Mouse (Mus musculus): ENCODE measurements at regions not wholly inside any gene's neighbourhood (a gene's known extent, or its start where the extent isn't known, plus 50 kb on each side); places are given as distances from the start of the nearest gene placed in this dataset.
"Not testable (repeated sequence)": the region's sequence is repeated elsewhere in the genome, so short reads cannot be mapped to it uniquely, and the experiment has no call there.

GRCm38 (mm10) chr3:117112766-117113165 is 144.0 kb upstream of the Palmd start:
- DNase-seq, result no peak

GRCm38 (mm10) chr3:117112304-117112703 is 143.5 kb upstream of the Palmd start:
- DNase-seq, result no peak

GRCm38 (mm10) chr3:117108966-117109700 is 140.3 kb upstream of the Palmd start:
- no peak for DNase-seq

GRCm38 (mm10) chr3:117107986-117108385 is 139.2 kb upstream of the Palmd start:
- no peak for DNase-seq

GRCm38 (mm10) chr3:117107378-117107777 is 138.6 kb upstream of the Palmd start:
- DNase-seq, result no peak

GRCm38 (mm10) chr3:117087646-117088045 is 118.9 kb upstream of the Palmd start:
- no peak for DNase-seq

- DNase-seq, result no peak
Observed at GRCm38 (mm10) chr3:117076734-117077133, 107.9 kb upstream of the Palmd start.

- no peak for DNase-seq
Observed at GRCm38 (mm10) chr3:117073399-117073798, 104.6 kb upstream of the Palmd start.

GRCm38 (mm10) chr3:117072998-117073397 is 104.2 kb upstream of the Palmd start:
- no peak for DNase-seq

- no peak for DNase-seq
Observed at GRCm38 (mm10) chr3:117071851-117072250, 103.1 kb upstream of the Palmd start.

GRCm38 (mm10) chr3:117067470-117068053 is 98.8 kb upstream of the Palmd start:
- no peak for DNase-seq

- DNase-seq, result no peak
Observed at GRCm38 (mm10) chr3:117065904-117066303, 97.1 kb upstream of the Palmd start.

GRCm38 (mm10) chr3:117061831-117062230 is 93.0 kb upstream of the Palmd start:
- peak; percentile 6 for DNase-seq

GRCm38 (mm10) chr3:117061182-117061581 is 92.4 kb upstream of the Palmd start:
- DNase-seq, result peak; percentile 14

GRCm38 (mm10) chr3:117054711-117055110 is 85.9 kb upstream of the Palmd start:
- not testable (repeated sequence) for DNase-seq

- no peak for DNase-seq
Observed at GRCm38 (mm10) chr3:117051431-117051830, 82.6 kb upstream of the Palmd start.

GRCm38 (mm10) chr3:117050909-117051308 is 82.1 kb upstream of the Palmd start:
- no peak for DNase-seq

- DNase-seq, result no peak
Observed at GRCm38 (mm10) chr3:117049410-117049809, 80.6 kb upstream of the Palmd start.

- no peak for DNase-seq
Observed at GRCm38 (mm10) chr3:117044809-117045208, 76.0 kb upstream of the Palmd start.

GRCm38 (mm10) chr3:117044304-117044703 is 75.5 kb upstream of the Palmd start:
- no peak for DNase-seq

GRCm38 (mm10) chr3:117038928-117039300 is 70.1 kb upstream of the Palmd start:
- no peak for DNase-seq

- DNase-seq, result no peak
Observed at GRCm38 (mm10) chr3:117038280-117038927, 69.6 kb upstream of the Palmd start.
